Mouse (Mus musculus) cerebellum, adult 11 months (tissue): ENCODE measurements around the gene Ankrd34b.

ENCODE experiments used
- DNase-seq: peaks from one replicate; pipeline ENCODE4 v3.0.0; 2022

Ankrd34b gene

DNA sequence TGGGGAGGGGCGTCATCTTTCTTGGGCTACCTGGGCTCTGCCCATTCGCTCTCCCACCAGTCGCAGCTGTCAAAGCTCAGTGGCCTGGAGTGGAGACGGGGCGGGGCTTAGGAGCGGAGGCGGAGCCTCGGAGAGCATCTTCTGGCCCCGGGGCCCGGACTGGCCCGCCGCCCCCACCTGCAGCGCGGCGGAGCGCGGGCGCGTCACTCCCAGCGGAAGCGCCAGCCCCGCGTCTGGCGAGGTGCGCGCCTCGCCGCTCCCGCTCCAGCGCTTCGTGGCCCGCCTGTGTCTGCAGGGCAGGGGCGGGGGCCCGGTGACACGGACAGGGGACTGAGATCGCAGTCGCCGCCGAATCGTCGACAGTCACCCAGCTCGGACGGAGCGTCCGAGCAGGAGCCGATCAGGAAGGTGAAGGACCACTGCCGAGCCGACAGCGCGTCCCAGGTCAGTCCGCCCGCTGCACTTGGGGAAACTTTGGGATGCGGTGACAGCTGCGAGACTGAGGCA lies at the start of gene Ankrd34b:
TSS of gene Ankrd34b (plus strand) at position 139 of the 507 bp plus-strand sequence.
- DNase-seq: peak; percentile 90

DNA sequence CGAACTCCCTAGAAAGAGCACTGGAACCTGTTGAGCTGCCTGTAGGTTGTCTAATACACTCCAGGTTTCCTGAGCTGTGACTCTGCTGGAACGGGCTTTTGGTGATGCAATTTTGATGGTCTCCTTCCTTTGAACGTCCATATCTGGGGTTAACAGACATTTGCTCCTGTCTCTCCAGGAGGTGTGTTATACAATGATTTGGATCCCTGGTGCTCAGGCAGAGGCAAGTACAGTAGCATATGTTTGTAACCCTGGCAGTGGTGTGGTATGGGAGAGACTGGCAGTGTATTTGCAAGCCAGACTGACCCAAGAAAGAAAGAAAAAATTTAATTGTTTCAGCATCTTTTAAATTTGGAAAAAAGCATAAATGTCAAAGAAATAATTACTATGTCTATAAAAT lies 38.3 kb upstream of the Ankrd34b start:
- DNase-seq: no peak

DNA sequence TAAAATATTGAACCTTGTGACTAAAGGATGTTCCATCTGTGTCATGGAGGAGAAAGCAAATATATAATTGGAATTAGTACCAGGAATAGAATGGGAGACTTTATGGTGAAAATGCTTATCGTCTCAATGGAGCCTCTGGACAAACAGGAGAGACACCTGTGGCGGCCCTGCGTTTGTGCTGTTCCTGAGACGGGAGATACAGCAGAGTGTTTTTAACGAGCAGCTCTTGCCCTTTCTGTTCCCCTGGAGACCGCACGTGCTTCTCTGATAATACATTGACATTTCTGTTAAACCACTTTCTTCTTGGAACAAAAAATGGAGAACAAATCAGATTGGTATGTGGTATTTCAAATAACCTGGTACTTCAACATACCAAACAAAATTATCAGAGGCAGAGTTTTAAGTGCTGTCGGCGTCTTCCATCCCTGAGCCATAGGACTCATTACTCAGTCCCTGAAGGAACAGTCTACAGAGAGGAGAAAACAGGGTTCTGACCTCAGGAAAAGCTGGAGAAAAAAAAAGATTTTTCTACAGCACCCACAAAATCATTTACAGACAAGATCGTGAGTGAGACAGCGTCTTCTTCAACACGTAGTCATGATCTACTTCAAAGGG lies 32.5 kb upstream of the Ankrd34b start:
- DNase-seq: no peak

DNA sequence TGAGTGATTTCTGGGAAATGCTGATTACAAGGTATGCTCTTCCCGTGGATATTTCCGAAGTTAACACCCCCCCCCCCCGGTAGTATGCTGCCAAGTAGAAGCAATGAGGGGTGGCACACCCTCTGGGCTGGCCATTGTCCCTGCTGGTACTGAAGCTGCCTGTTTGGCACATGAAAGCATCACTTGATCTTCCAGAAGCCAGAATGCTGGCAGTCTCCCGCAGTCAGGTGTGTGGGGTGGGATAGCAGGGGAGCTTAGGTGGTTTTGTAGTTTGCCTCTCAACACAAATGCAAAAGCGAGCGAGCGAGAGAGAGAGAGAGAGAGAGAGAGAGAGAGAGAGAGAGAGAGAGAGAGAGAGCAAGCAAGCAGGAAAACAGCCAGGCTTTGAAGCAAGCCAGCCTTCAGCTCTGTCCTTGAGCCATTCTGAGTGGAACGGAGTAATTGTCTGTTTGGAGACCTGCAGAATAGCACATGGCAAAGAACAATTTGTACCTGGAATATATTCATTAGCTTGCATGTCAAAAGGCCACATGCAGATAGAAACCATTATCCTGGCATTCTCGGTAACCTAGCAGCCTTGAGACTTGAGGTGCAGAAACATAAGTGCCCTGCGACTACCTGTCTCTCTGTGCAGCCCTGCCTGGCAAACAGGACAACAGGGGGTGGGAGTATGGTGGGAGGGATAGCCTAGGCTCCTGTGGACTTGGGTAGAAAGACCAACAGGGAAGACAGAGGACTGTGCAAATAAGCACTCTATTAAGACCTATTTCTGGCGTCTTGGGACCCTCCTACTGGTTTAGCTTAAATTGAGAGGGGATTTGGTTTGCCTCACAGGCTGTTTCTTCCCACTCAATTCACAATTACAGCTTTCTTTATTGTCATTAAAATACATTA lies 27.0 kb upstream of the Ankrd34b start:
- DNase-seq: peak; percentile 25

DNA sequence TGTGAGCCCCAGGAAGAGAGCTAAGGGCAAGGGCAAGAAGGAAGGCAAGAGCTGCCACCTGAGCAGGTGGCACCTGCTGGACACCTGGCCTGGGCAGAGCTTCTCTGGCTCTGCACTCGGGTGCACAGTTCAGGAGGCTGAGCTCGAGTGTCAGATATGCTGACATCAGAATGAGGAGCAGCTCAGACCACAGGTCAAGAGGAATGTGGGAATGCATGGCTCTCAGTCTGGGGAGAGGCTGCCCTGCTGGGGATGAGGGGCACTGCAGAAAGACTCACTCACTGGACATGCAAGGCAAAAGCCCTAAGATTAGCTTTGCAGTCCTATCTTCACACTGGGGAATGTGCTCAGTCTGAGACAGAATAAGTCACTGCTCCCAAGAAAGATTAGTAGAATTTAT lies 23.6 kb upstream of the Ankrd34b start:
- no peak for DNase-seq

DNA sequence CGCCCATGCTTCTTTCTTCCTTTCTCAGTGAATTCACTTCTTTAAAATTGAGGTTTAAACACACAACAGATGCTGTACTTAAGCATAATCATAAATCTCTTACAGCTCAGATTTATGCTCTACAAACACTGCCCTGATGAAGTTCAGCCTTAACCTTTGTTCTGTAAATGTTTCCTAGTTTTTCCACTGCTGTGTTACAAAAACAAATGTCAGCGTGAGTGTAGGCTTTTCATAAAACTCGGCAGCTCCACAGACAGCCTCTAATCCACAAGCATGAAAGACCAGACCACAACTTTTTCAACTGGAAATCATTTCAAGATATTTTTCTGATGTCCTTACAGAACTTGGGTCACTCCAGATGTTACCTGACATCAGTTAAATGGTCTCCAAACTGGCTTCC lies 22.2 kb upstream of the Ankrd34b start:
- DNase-seq: no peak

DNA sequence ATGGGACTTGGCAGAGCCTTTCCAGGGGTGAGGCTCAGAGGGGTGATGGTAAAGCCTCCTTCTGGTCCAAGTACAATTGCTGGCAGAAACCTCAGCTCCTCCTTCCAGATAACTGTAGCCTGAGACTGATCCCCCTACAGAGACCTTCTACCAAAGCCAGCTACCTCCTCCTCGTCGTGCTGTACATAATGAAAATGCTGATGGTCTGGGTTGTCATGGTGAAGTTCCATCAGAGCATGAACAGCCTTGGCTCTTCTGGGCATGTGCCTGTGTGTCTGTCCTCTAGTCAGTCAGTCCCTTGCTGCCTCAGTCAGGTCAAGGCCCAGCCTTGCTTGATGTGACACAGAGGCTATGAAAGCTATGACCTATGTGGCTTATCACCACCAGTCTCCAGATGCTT lies 15.2 kb upstream of the Ankrd34b start:
- DNase-seq: no peak

DNA sequence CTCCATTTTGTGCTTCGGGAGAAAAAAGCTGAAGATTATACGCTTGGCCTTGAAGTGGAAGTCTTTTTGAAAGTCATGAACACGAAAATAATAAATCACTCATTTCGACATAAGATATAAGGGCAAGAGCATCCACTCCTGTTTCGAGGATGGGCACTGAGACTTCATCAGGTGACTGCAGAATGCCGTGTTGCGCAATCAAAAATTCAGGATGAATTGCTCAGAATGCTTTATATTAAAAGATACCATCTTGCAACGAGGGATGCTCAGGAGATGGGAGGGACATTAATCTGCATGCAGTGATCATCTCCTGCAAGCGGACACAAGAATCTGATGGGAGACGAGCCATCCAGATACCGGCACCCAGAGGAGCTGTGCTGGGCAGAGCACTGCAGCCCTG lies 6.1 kb upstream of the Ankrd34b start:
- no peak for DNase-seq

DNA sequence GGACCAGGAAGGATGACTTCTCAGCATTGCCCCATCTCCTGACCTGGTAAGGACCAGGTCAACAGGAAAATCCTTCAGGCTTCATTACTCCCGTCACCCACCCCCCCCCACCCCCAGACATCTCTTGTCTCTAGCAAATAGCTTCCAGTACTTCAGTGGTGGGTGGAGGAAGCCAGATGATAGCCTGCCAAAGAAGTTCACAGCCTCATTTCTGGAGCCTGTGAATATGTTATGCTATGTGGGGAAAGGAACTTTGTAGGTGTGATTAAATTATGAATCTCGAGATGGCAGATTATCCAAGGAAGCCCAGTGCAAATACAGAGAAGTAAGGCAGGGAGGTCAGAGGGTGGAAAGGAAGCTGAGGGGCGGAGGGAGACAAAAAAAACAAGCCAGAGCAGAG lies 2.0 kb upstream of the Ankrd34b start:
- DNase-seq: no peak

DNA sequence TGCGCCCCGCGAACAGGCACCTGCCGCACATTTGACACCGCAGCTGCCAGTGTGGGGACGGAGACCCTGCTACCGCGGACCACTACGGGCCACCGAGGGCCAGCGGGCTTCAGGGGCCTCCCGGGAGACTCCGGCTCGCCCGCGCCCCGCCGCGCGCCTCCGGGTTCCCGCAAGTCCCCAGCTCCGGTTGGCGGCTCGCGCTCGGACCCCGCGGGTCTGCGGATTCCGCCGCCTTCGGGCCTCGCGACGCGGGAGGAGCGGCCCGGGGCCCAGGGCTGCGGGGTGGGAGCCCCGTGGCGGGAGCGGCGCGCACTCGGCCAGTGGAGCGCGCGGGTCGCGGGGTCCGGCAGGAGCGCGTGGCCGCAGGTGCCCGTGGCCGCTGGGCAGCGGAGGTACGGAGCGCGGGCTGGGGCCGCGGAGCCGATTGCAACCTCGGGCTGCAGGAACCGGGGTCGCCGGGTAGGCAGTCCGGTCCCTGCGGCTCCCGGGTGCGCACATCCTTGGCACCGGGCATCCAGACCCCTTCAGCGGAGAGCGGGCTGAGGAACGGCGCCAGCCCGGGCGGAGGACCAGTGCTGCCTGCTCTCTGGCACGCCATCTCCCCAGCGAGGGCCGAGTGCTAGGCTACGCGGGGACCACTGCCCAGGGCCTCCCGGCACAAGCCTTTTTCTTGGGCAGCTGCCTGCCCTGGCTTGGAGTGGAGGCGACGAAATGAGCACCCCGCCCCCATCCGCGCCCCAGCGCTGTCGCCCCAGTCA lies 777 bp downstream of the Ankrd34b start:
- peak; percentile 44 for DNase-seq

DNA sequence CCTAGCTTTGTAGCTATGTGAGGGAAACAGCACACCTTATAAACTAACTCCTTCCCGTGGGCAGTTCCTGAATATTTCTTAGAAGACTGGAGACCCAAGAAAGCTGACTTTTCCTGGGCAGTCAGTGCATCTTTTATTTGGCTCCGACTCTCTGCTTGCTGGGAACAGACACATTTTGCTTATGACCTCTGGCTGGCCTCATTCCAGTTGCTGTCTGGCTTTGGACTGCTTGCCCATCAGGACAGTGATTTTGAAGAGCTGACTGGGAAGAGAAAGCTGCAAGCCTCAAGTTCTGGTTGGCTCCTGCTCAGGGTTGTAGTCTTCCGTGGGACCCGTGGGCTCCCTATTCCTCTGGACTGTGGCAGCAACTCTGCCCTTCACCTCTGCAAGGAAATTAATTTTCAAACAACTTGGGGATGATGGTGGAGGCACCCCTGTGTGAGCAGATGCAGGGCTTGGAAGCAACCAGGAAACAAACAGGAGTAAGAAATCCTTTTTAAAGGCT lies 1.7 kb downstream of the Ankrd34b start:
- DNase-seq: peak; percentile 13

DNA sequence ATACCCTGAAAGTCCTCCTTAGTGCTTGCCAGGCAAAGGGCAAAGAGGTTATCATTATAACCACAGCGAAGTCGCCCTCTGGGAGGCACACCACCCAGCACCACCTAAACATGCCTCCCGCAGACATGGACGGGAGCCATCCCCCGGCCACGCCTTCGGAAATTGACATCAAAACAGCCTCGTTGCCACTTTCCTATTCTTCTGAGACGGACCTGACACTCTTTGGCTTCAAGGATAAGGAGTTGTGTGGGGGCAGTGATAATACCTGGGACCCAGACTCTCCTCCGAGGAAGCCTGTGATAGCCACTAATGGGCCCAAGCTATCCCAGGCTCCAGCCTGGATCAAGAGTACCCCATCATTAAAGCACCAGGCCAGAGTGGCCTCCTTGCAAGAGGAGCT lies 13.0 kb downstream of the Ankrd34b start:
- no peak for DNase-seq

DNA sequence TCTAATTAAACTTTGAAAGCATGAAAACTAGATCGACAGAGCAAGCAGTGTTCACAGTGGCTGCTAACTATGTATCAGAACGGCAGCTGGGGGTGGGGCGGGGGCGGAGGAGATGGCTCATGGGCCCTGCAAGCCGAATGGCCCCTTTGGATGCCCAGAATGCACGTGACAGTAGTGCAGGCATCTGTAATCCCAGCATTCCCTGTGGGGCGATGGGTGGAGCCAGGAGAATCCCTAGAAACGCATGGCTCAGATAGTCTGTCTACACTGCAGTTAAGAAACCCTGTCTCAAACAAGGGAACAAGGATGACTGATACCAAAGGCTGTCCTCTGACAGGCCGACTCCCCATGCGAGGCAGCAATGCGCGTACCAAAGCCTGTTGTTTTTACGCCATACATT lies 14.6 kb downstream of the Ankrd34b start:
- DNase-seq: no peak

DNA sequence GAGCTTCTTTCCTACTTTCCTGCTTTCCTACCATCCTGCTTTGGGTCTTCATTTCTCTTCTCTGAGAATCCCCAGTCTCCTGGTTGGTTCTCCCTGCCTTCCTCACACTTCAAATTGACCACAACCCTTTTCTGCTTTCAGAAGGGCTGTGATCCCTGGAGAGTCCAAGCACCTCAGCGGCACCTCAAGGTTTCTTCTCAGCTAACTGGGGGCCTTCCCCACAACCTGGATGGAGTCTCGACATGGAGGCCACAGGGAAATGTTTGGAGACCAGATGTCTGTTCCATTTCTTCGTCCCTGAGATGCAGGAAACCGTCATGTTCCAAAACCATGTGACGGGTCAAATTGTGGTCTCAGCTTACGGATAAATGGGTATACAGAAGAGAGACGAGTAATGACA lies 21.2 kb downstream of the Ankrd34b start:
- DNase-seq: no peak

DNA sequence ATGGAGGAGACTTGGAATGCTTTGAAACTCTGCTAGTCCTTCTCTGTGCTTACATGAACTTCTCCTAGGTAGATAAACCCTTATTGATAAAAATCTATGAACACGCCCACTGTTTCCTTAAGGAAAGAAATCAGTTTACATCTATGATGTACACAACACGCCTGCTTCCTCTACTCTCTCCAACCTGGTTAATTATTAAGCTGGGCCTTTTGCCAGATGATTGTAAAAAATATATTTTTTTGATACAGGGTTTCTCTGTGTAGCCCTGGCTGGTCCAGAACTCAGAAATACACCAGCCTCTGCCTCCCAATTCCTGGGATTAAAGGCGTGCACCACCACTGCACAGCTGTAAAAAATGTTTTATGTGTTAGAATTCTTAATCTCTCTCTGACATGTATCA lies 39.0 kb downstream of the Ankrd34b start:
- no peak for DNase-seq

DNA sequence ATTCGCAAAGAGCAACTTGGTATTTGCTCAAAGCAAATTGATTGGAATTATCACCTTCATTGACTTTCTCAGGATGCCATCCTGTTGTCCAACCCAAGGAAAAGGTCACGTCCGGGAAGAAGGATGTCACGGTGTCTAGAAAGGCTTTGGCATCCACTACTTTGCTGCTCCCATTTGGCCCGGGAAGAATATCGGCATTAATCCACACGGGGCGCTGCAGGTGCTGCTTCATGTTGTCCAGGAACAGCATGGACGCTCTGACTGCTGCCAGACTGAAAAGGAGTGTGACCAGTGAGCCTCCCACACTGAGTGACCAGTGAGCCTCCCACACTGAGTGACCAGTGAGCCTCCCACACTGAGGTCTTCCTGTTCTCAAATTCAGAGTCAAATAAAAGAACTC lies 42.2 kb downstream of the Ankrd34b start:
- DNase-seq: no peak

DNA sequence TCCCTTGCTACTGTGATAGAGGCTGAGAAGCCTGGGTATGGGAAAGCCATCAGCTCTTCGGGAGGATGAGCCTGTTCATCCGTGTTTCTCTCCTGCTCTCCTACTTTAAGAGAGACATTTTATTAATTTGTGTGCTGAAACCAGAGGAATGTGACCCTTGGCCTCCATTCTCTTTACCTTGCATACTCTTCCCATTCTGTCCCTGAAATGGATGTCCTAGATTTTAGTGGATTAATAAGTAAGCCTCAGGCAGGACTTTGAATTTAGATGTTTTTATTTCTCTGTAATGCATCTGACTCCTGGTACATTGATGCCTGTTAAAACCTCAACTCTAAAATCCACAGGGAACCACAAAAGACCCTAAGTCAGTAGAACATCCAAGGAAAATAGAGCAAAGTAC lies 43.7 kb downstream of the Ankrd34b start:
- no peak for DNase-seq

DNA sequence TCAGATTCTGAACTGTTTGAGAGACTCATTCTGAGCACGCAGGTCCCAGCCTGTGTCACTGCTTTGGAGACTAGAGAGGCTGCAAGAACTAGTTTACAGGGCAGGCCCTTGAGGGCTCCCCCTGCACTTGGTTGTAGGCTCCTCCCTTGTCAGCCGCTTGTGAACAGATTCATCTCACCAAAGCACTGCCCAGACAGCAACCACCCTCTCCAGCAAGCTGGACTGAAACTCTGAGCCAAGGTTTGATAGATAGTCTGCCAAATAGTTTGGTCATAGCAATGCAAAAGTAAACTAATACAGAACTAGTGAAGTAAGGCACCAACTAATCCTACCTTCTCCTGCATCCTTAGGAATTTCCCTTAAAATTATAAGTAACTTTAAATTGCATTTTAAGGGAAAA lies 44.5 kb downstream of the Ankrd34b start:
- no peak for DNase-seq

DNA sequence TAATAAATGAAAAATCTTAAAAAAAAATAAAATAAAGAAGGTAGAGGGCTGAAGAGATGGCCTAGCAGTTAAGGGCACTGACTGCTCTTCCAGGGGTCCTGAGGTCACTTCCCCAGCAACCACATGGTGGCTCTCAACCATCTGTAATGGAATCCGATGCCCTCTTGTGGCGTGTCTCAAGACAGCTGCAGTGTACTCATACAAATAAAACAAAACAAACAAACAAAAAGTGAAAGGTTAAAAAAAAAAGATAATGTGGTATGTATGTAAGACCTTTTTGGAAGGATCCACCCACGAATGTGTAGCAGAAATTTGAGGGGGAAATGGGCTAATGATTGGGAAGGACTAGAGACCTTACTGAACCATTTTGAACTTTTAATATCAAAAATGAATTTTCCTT lies 57.7 kb downstream of the Ankrd34b start:
- DNase-seq: peak; percentile 24

DNA sequence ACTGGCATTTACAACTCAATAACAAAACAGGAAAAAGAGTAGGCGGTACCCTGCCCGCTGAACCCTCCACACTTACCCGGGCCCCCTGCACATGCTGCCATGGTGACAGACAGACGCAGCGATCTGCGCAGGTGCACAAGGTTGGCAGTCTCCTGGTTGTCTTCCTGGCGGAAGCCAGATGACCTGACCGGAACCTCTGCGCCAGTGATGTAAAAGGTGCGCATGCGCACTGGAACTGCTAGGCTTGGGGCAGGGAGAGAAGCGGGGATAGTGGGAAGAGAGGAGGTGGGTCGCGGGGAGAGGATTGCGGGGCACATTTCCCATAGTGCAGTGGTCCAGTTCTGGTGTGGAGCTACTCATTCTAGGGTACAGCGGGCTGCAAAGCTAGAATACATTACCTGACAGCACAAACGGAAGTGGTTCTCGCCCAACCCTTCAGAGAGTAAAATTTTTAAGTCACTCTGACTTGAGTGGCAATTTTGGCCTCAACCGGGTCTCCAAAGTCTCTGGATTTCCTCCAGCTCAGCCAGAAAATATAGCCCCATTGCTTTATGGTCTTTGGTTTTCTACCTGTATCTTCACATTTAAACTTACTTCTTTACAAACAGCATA lies 58.3 kb downstream of the Ankrd34b start, which contains the start of gene Fam151b:
TSS of gene Fam151b (minus strand) at position 164 of the 612 bp plus-strand sequence.
- peak; percentile 92 for DNase-seq

DNA sequence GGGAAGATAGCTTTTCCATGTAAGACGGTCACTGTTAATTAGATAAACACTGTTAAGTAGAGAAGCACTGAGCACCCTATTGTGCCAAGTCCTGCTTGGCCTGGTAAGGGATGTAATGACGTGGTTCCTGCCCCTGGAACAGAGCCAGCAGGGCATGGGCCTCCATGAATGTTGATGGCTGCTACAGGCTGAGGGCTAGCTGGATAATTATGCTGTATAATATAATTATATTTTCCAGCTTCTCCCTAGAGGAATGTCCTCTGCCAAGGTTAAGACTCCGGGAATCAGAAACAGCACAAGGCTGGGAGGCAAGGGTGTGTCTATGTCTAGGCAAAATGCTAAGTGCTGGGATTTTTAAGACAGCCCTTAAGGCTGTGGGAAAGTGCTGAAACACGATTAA lies 65.1 kb downstream of the Ankrd34b start:
- no peak for DNase-seq
